Mouse (Mus musculus) layer of hippocampus, adult 2 months (tissue): Measurements from ENCODE around the gene Dclre1c. TPM values are rescaled to one million over a fixed set of nuclear protein-coding genes. Genes with fewer than 3 reads are reported as not detected.
"Not testable (repeated sequence)": the region's sequence is repeated elsewhere in the genome, so short reads cannot be mapped to it uniquely, and the experiment has no call there.

ENCODE experiments used
- DNase-seq, 2 experiments: peaks; one replicate each; pipeline ENCODE4 v3.0.0; 2022; ENCODE audit warnings: low spot score in 2 of 2
- H3K27ac ChIP-seq: fragments of 200-600 bp; 2 replicates; pipeline ENCODE4 v1.8.1; 2022
- H3K4me3 ChIP-seq: fragments of 200-600 bp; 2 replicates; pipeline ENCODE4 v1.8.1; 2022; ENCODE audit warnings: mild to moderate bottlenecking
- CTCF ChIP-seq: fragments of 200-600 bp; conservative IDR thresholded peaks from 2 replicates; pipeline ENCODE4 v1.8.1; 2022; ENCODE audit warnings: antibody characterized with exemption, mild to moderate bottlenecking, moderate library complexity
- long read RNA-seq, 2 experiments: library from polyadenylated mRNA; stranded (forward); transcript quantifications; one replicate each; pipeline ENCODE4 v2.0.0; 2021; ENCODE audit warnings: borderline mapping rate in 2 of 2
- total RNA-seq, 2 experiments: library from RNA; stranded (reverse); gene quantifications; 2 replicates each; pipeline ENCODE4 v1.2.3; 2021

Gene Dclre1c
- total RNA-seq = 10 to 100 TPM; 11.8 to 12.7 TPM
- long read RNA-seq, experiment 1, partial matches to known transcripts = 1 of 5 reads
- long read RNA-seq, experiment 1, other reads (novel, unspliced or antisense) = 1 of 5 reads
- long read RNA-seq, experiment 2, full-length matches to known transcripts = 2 of 5 reads
- long read RNA-seq, experiment 2, partial matches to known transcripts = 0 of 5 reads
- long read RNA-seq, experiment 2, other reads (novel, unspliced or antisense) = 3 of 5 reads

DNA sequence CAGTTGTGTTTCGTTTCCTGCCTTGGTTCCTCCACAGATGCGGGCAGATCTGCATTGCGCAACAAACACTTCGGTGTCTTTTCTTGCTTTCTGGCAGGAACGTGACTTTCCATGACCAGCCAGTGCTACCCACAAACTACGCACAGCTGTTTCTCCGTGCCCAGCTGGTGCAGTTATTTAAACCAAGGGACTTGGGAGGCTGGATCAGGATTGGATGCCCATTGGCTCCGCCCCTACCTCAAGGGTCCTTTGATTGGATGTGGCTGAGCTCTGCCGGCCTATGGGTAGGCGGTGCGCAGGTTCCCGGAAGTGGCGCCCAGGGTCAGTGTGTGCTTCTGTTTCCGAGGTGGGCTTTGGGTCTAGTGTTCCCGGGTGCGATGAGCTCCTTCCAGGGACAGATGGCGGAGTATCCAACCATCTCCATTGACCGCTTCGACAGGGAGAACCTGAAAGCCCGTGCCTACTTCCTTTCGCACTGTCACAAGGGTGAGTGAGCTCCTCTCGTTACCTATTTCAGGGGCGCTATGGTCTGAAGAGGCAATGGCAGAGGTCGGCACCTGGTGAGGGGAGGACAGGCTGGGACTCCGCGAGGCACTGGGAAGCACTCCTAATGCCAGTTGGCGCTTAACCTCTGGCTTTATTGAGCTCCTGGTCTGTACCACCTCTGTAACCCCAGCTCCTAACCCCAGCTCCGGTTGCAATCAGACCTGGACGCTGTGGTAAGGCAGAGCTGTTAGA, at the start of gene Dclre1c:
Gene Dclre1c (plus strand): TSS at position 291 of the 738 bp plus-strand sequence.
- no peak for TF ChIP-seq CTCF
- H3K27ac ChIP-seq = peak within 1 kb of the TSS; percentile 75
- H3K4me3 ChIP-seq = peak within 1 kb of the TSS; percentile 88
- peak; percentile 88 to 93 for DNase-seq

- DNase-seq = no peak
- no peak for TF ChIP-seq CTCF
Measured at GRCm38 (mm10) chr2:3387105-3387860, 36.6 kb upstream of the Dclre1c start.

GRCm38 (mm10) chr2:3391945-3392344, 32.0 kb upstream of the Dclre1c start:
- no peak for TF ChIP-seq CTCF
- no peak for DNase-seq

More at GRCm38 (mm10) chr2:3387105-3387860, 36.6 kb upstream of the Dclre1c start:
- Histone ChIP-seq H3K4me3 (no peak overlapping the region), H3K27ac (no peak overlapping the region)

GRCm38 (mm10) chr2:3397110-3397509, 26.8 kb upstream of the Dclre1c start, which contains the start of gene Olah:
Gene Olah (minus strand): TSS chr2:3397210.
- H3K27ac ChIP-seq, H3K4me3 ChIP-seq, DNase-seq: not testable (repeated sequence)

More at GRCm38 (mm10) chr2:3391945-3392344, 32.0 kb upstream of the Dclre1c start:
- Histone ChIP-seq H3K4me3 (no peak overlapping the region), H3K27ac (no peak overlapping the region)

- DNase-seq = no peak
- TF ChIP-seq CTCF = no peak
- no peak overlapping the region for H3K27ac ChIP-seq
- no peak overlapping the region for H3K4me3 ChIP-seq
Measured at GRCm38 (mm10) chr2:3405981-3406380, 17.9 kb upstream of the Dclre1c start.

- no peak overlapping the region for H3K27ac ChIP-seq
- H3K4me3 ChIP-seq = no peak overlapping the region
- no peak for DNase-seq
- TF ChIP-seq CTCF = no peak
Measured at GRCm38 (mm10) chr2:3407756-3408155, 16.2 kb upstream of the Dclre1c start.

- no peak overlapping the region for H3K27ac ChIP-seq
- DNase-seq = peak; percentile 29 to 66
- H3K4me3 ChIP-seq = no peak overlapping the region
- peak; percentile 89 for TF ChIP-seq CTCF
Measured at GRCm38 (mm10) chr2:3414241-3414640, 9.7 kb upstream of the Dclre1c start.

DNA sequence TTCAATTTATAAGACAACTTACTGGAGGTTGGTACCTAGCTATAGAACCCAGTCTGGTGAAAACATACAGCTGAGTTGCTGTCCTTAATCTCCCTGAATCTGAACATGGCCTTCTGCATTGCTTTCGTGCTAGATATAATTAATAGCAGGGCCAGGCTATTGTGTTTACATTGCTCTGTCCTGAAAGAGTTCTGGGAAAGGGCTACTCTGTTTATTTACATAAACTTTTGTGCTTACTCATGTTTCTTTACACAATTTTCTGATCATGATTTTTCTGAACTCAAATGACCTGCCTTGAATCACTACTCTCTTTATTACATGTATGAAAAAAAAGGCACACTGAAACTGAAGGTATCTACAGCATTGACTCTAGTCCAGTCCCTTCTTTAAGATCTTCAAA, 8.3 kb upstream of the Dclre1c start:
- TF ChIP-seq CTCF = no peak
- H3K4me3 ChIP-seq = no peak overlapping the region
- H3K27ac ChIP-seq = no peak overlapping the region
- no peak for DNase-seq

DNA sequence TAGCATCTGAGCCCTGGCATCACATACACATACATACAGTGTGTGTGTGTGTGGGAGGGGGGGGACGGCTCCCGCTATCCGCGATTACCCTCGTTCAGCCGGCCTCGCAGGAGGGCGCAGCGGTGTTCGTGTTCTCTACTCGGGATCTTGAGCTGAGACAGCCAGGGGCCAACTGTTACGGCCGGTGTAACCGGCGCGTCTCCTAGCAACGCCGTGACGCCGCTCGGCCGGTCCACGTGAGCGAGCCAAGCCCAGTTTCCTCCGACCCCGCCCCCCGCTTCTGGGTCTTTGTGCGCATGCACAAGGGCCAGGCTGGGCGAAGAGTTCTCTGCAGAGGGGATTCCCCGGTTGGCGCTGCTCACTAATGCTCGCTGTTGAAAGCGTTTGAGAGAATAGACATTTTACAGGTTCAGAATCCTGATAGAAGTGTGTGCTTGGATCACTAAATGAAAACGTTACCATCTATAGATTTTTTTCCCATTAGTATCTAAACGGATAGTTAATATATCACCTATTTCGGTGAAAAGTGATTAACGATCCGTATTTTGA, 5.0 kb upstream of the Dclre1c start:
- DNase-seq = peak; percentile 93 to 96
- Histone ChIP-seq H3K4me3 (peak overlapping the region; percentile 76), H3K27ac (peak overlapping the region; percentile 87)
- TF ChIP-seq CTCF = no peak

DNA sequence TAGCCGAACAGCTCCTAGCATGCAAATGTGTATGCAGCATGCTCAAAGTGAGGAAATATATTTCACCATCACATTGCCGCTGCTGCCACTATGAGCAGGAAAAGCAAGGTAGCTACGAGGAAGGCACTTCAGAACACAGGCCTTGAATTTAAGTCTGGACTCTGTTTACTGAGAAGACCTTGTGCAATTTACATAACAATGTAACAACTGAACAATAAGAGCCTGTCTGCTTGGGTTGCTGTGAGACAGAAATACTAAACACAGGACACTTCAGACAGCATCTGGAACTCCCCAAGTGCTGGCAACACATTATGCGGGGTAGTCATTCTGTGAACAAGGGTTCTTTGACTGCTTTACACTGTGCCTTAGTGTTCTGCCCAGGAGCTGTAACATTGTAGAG, 3.8 kb upstream of the Dclre1c start:
- DNase-seq = no peak
- Histone ChIP-seq H3K27ac (no peak overlapping the region), H3K4me3 (no peak overlapping the region)
- no peak for TF ChIP-seq CTCF

- peak within 1 kb of the TSS; percentile 75 for H3K27ac ChIP-seq
- TF ChIP-seq CTCF = no peak
- peak within 1 kb of the TSS; percentile 88; the same call in 1 of the 2 replicates for H3K4me3 ChIP-seq
- no peak for DNase-seq
Measured at GRCm38 (mm10) chr2:3422548-3422947, 1.4 kb upstream of the Dclre1c start, which contains the start of gene Meig1. Gene Meig1 (minus strand): TSS chr2:3422648.

DNA sequence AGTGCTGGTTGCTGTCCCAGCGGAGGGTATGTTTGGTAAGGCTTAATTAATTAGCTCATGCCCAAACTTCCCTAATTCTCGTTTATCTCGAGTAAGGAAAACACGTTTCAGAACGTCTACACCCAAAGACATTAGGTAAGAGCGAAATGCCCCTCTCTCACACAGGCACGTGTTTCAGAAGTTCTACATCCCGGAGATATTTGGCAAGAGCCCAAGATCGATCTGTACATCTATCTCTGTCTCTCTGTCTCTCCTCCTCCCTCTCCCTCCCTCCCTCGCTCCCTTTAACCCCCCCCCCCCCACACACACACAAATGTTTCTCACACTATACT, 614 bp downstream of the Dclre1c start:
- Histone ChIP-seq H3K27ac (peak overlapping the region; percentile 75; the same call in 1 of the 2 replicates), H3K4me3 (peak overlapping the region; percentile 88)
- no peak for TF ChIP-seq CTCF
- DNase-seq = no peak

DNA sequence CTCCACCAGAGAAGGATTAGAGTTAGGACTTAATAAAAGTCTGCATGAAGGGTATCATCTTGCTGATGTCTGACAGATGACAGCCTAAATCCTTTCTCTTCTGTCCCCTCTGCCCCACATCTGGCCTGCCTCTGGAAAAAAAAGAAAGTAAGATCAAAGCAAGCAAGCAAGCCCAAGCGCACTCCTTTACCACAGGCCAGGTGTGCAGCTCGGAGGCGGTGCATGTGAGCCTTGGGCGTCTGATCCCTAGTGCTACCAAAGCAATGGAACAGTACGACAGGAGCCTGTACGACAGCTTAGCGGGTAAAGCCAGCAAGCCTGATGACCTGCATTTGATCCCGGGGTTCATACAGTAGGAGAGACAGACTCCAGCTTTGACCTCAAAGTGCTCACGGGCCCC, 7.0 kb downstream of the Dclre1c start:
- no peak overlapping the region for H3K4me3 ChIP-seq
- H3K27ac ChIP-seq = no peak overlapping the region
- no peak for DNase-seq
- TF ChIP-seq CTCF = no peak
